Mouse (Mus musculus): ENCODE data around the gene Rsph9. TPM values are rescaled to one million over a fixed set of nuclear protein-coding genes. Genes with fewer than 3 reads are reported as not detected.

Rsph9 gene
- polyA plus RNA-seq, 1 experiment, result not detected

GRCm38 (mm10) chr17:46098525-46098924 lies 45.5 kb downstream of the Rsph9 start:
- TF ChIP-seq TAL1 (IDR thresholded peaks at IDR 0.05; ENCODE audit: low read length) (no peak), GATA1 (IDR thresholded peaks at IDR 0.05; ENCODE audit: low read length) (no peak)
- Histone ChIP-seq H3K9me3 (ENCODE audit: control insufficient read depth, low read length) (no peaks in the 10 kb centered on the region), H3K36me3 (ENCODE audit: control insufficient read depth) (no peaks in the 10 kb centered on the region), H3K4me1 (ENCODE audit: control insufficient read depth) (no peaks in the 10 kb centered on the region), H3K27me3 (ENCODE audit: control insufficient read depth) (no peaks in the 10 kb centered on the region), H3K4me3 (replicated peaks) (no peak overlapping the region)

- no peaks in the 10 kb centered on the region for H3K36me3 ChIP-seq (ENCODE audit: control insufficient read depth)
- no peaks in the 10 kb centered on the region for H3K4me1 ChIP-seq (ENCODE audit: control insufficient read depth)
- H3K27me3 ChIP-seq (ENCODE audit: control insufficient read depth), result no peaks in the 10 kb centered on the region
- H3K9me3 ChIP-seq (ENCODE audit: control insufficient read depth, low read length), result no peaks in the 10 kb centered on the region
- no peak overlapping the region for H3K4me3 ChIP-seq (replicated peaks)
- TF ChIP-seq TAL1 (IDR thresholded peaks at IDR 0.05; ENCODE audit: low read length) (no peak), GATA1 (IDR thresholded peaks at IDR 0.05; ENCODE audit: low read length) (no peak)
Observed at GRCm38 (mm10) chr17:46091899-46092298, 52.1 kb downstream of the Rsph9 start.

GRCm38 (mm10) chr17:46091351-46091750 lies 52.7 kb downstream of the Rsph9 start:
- no peaks in the 10 kb centered on the region for H3K9me3 ChIP-seq (ENCODE audit: control insufficient read depth, low read length)
- no peak for TF ChIP-seq TAL1 (IDR thresholded peaks at IDR 0.05; ENCODE audit: low read length)
- no peak for TF ChIP-seq GATA1 (IDR thresholded peaks at IDR 0.05; ENCODE audit: low read length)
- no peak overlapping the region for H3K4me3 ChIP-seq (replicated peaks)
- no peaks in the 10 kb centered on the region for H3K27me3 ChIP-seq (ENCODE audit: control insufficient read depth)
- no peaks in the 10 kb centered on the region for H3K36me3 ChIP-seq (ENCODE audit: control insufficient read depth)
- no peaks in the 10 kb centered on the region for H3K4me1 ChIP-seq (ENCODE audit: control insufficient read depth)

- H3K4me1 ChIP-seq (ENCODE audit: control insufficient read depth), result no peaks in the 10 kb centered on the region
- H3K36me3 ChIP-seq (ENCODE audit: control insufficient read depth), result no peaks in the 10 kb centered on the region
- no peaks in the 10 kb centered on the region for H3K27me3 ChIP-seq (ENCODE audit: control insufficient read depth)
- no peak for TF ChIP-seq TAL1 (IDR thresholded peaks at IDR 0.05; ENCODE audit: low read length)
- no peak for TF ChIP-seq GATA1 (IDR thresholded peaks at IDR 0.05; ENCODE audit: low read length)
- H3K4me3 ChIP-seq (replicated peaks), result no peak overlapping the region
- H3K9me3 ChIP-seq (ENCODE audit: control insufficient read depth, low read length), result no peaks in the 10 kb centered on the region
Observed at GRCm38 (mm10) chr17:46086341-46086870, 57.6 kb downstream of the Rsph9 start.

GRCm38 (mm10) chr17:46084091-46084501 lies 59.9 kb downstream of the Rsph9 start:
- peaks cover under 1% of the 10 kb centered on the region for H3K9me3 ChIP-seq (ENCODE audit: control insufficient read depth, low read length)
- TF ChIP-seq TAL1 (IDR thresholded peaks at IDR 0.05; ENCODE audit: low read length), result no peak
- H3K4me3 ChIP-seq (replicated peaks), result no peak overlapping the region
- no peaks in the 10 kb centered on the region for H3K27me3 ChIP-seq (ENCODE audit: control insufficient read depth)
- H3K36me3 ChIP-seq (ENCODE audit: control insufficient read depth), result no peaks in the 10 kb centered on the region
- no peaks in the 10 kb centered on the region for H3K4me1 ChIP-seq (ENCODE audit: control insufficient read depth)

GRCm38 (mm10) chr17:46083381-46083780 lies 60.6 kb downstream of the Rsph9 start:
- TF ChIP-seq GATA1 (IDR thresholded peaks at IDR 0.05; ENCODE audit: low read length) (no peak), TAL1 (IDR thresholded peaks at IDR 0.05; ENCODE audit: low read length) (no peak)
- Histone ChIP-seq H3K4me3 (replicated peaks) (no peak overlapping the region), H3K9me3 (ENCODE audit: control insufficient read depth, low read length) (peaks cover 4% of the 10 kb centered on the region), H3K27me3 (ENCODE audit: control insufficient read depth) (no peaks in the 10 kb centered on the region), H3K4me1 (ENCODE audit: control insufficient read depth) (no peaks in the 10 kb centered on the region), H3K36me3 (ENCODE audit: control insufficient read depth) (no peaks in the 10 kb centered on the region)

- no peak for TF ChIP-seq TAL1 (IDR thresholded peaks at IDR 0.05; ENCODE audit: low read length)
- TF ChIP-seq GATA1 (IDR thresholded peaks at IDR 0.05; ENCODE audit: low read length), result no peak
- H3K9me3 ChIP-seq (ENCODE audit: control insufficient read depth, low read length), result peaks cover 4% of the 10 kb centered on the region
Observed at GRCm38 (mm10) chr17:46081657-46082056, 62.4 kb downstream of the Rsph9 start.

GRCm38 (mm10) chr17:46081042-46081441 lies 63.0 kb downstream of the Rsph9 start:
- Histone ChIP-seq H3K4me3 (replicated peaks) (no peak overlapping the region), H3K36me3 (ENCODE audit: control insufficient read depth) (no peaks in the 10 kb centered on the region), H3K27me3 (ENCODE audit: control insufficient read depth) (no peaks in the 10 kb centered on the region), H3K4me1 (ENCODE audit: control insufficient read depth) (no peaks in the 10 kb centered on the region), H3K9me3 (ENCODE audit: control insufficient read depth, low read length) (peaks cover 4% of the 10 kb centered on the region)
- TF ChIP-seq GATA1 (IDR thresholded peaks at IDR 0.05; ENCODE audit: low read length), result no peak
- no peak for TF ChIP-seq TAL1 (IDR thresholded peaks at IDR 0.05; ENCODE audit: low read length)

More at GRCm38 (mm10) chr17:46081657-46082056, 62.4 kb downstream of the Rsph9 start:
- Histone ChIP-seq H3K36me3 (ENCODE audit: control insufficient read depth) (no peaks in the 10 kb centered on the region), H3K4me3 (replicated peaks) (no peak overlapping the region), H3K27me3 (ENCODE audit: control insufficient read depth) (no peaks in the 10 kb centered on the region), H3K4me1 (ENCODE audit: control insufficient read depth) (no peaks in the 10 kb centered on the region)

GRCm38 (mm10) chr17:46080388-46080787 lies 63.6 kb downstream of the Rsph9 start:
- peaks cover 4% of the 10 kb centered on the region for H3K9me3 ChIP-seq (ENCODE audit: control insufficient read depth, low read length)
- no peaks in the 10 kb centered on the region for H3K36me3 ChIP-seq (ENCODE audit: control insufficient read depth)
- H3K27me3 ChIP-seq (ENCODE audit: control insufficient read depth), result no peaks in the 10 kb centered on the region
- no peak overlapping the region for H3K4me3 ChIP-seq (replicated peaks)
- no peaks in the 10 kb centered on the region for H3K4me1 ChIP-seq (ENCODE audit: control insufficient read depth)
- TF ChIP-seq TAL1 (IDR thresholded peaks at IDR 0.05; ENCODE audit: low read length) (no peak), GATA1 (IDR thresholded peaks at IDR 0.05; ENCODE audit: low read length) (no peak)

- Histone ChIP-seq H3K36me3 (ENCODE audit: control insufficient read depth) (no peaks in the 10 kb centered on the region), H3K9me3 (ENCODE audit: control insufficient read depth, low read length) (peaks cover 4% of the 10 kb centered on the region), H3K4me3 (replicated peaks) (no peak overlapping the region), H3K27me3 (ENCODE audit: control insufficient read depth) (no peaks in the 10 kb centered on the region), H3K4me1 (ENCODE audit: control insufficient read depth) (no peaks in the 10 kb centered on the region)
- TF ChIP-seq GATA1 (IDR thresholded peaks at IDR 0.05; ENCODE audit: low read length) (no peak), TAL1 (IDR thresholded peaks at IDR 0.05; ENCODE audit: low read length) (no peak)
Observed at GRCm38 (mm10) chr17:46079037-46079436, 65.0 kb downstream of the Rsph9 start.
